Mouse (Mus musculus): ENCODE measurements at regions not wholly inside any gene's neighbourhood (a gene's known extent, or its start where the extent isn't known, plus 50 kb on each side); places are given as distances from the start of the nearest gene placed in this dataset.

DNA sequence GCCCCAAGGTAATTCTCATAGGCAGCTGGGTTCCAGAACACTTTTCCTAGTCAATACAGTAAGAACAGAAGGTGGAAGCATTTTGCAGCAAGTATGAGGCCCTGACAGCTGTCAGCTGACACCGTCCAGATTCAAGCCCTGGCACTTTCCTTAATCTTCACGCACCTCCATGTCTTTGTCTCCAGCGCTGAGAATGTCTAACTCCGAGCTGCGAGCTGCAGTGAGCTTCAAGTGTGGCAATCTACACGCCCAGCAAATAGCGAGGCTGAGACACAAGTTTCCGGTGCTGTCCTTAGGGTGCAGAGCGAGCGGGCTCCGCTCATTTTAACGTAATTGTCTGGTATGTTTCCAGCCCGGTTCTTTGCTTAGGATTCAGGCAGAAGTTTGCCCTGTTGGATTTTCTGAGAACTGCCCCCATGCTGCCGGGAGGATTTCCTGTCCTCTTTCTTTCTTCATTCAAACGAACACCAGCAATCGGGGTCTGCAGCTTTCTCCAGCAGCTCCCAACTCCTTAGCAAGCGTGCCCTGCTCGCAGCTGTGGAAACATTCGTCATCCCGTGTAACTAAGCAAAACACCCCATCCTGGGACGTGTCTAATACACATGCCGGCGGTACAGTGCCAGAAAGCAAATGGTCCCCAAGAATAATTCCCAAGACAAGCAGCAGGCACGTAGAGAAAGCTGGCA lies 54.5 kb downstream of the Irx3 start:
- TF ChIP-seq CTCF (IDR thresholded peaks at IDR 0.05; ENCODE audit: low read depth, low read length) (no peak), POLR2AphosphoS5 (IDR thresholded peaks at IDR 0.05; ENCODE audit: insufficient replicate concordance, low read depth, low read length) (no peak), GATA1 (IDR thresholded peaks at IDR 0.05; ENCODE audit: borderline replicate concordance, low read length) (no peak)
